Mouse (Mus musculus): ENCODE results near the gene Capn3.

GRCm38 (mm10) chr2:120454987-120455386 is 832 bp upstream of the Capn3 start:
- TF ChIP-seq HCFC1 (IDR thresholded peaks at IDR 0.05; ENCODE audit: borderline replicate concordance, insufficient read depth, low read length) (no peak), MAFK (IDR thresholded peaks at IDR 0.05; ENCODE audit: insufficient read depth, low read depth, low read length) (no peak), ZNF384 (IDR thresholded peaks at IDR 0.05; ENCODE audit: low read depth, low read length) (no peak), ZC3H11A (IDR thresholded peaks at IDR 0.05; ENCODE audit: borderline replicate concordance, low read depth, low read length) (no peak)

Data from ES-E14 (cell line).